Mouse (Mus musculus) midbrain, embryonic 12.5 days (tissue): ENCODE data around the gene Rab44. TPM values are rescaled to one million over a fixed set of nuclear protein-coding genes. Genes with fewer than 3 reads are reported as not detected.
"Not testable (repeated sequence)": the region's sequence is repeated elsewhere in the genome, so short reads cannot be mapped to it uniquely, and the experiment has no call there.

Source experiments
- ATAC-seq: fragments of 200-750 bp; cut with Nextera tagmentation; 2 replicates; pipeline ENCODE4 v1.8.0; 2017; ENCODE audit warnings: low read depth, moderate TSS enrichment, moderate library complexity; ENCODE audit not compliant: low FRiP score
- H3K27ac ChIP-seq: fragments of 300-500 bp; sonication (generic); replicated peaks from 2 replicates; pipeline ENCODE4 v1.5.1; 2016; ENCODE audit warnings: mild to moderate bottlenecking
- H3K27me3 ChIP-seq: fragments of 300-500 bp; sonication (generic); 2 replicates; pipeline ENCODE4 v1.6.1; 2016; ENCODE audit warnings: mild to moderate bottlenecking
- H3K36me3 ChIP-seq: fragments of 300-500 bp; sonication (generic); 2 replicates; pipeline ENCODE4 v1.6.1; 2016
- H3K4me1 ChIP-seq: fragments of 300-500 bp; sonication (generic); 2 replicates; pipeline ENCODE4 v1.6.1; 2016
- H3K4me2 ChIP-seq: fragments of 300-500 bp; sonication (generic); replicated peaks from 2 replicates; pipeline ENCODE4 v1.6.1; 2016; ENCODE audit warnings: mild to moderate bottlenecking, moderate library complexity
- H3K4me3 ChIP-seq: fragments of 300-500 bp; sonication (generic); 2 replicates; pipeline ENCODE4 v1.5.1; 2016; ENCODE audit warnings: mild to moderate bottlenecking
- H3K9ac ChIP-seq: fragments of 300-500 bp; sonication (generic); replicated peaks from 2 replicates; pipeline ENCODE4 v1.6.1; 2016; ENCODE audit warnings: mild to moderate bottlenecking, moderate library complexity
- H3K9me3 ChIP-seq: fragments of 300-500 bp; sonication (generic); 2 replicates; pipeline ENCODE4 v1.6.1; 2016; ENCODE audit warnings: mild to moderate bottlenecking
- WGBS: fragments of 180-500 bp; shearing (Covaris S2); methylation state at CpG from one replicate; pipeline ENCODE4 v1.1.7; 2016; 5-methylcytosine and 5-hydroxymethylcytosine counted together
- polyA plus RNA-seq: library from polyadenylated mRNA; unstranded; fragments of >200 nt; fragmentation: Nextera tagmentation; extraction: Ambion mirVana; gene quantifications from 2 replicates; pipeline ENCODE4 v1.2.1, GENCODE M21; 2016

Gene Rab44
- 0.29 TPM in 1 of 2 replicates, not detected in the other for polyA plus RNA-seq

- Histone ChIP-seq H3K9me3 (no peaks in the 10 kb centered on the region), H3K27me3 (no peaks in the 10 kb centered on the region; the same call in 1 of the 2 replicates), H3K27ac (no peak within 1 kb of the TSS), H3K4me2 (no peak within 1 kb of the TSS), H3K4me1 (no peaks in the 10 kb centered on the region), H3K4me3 (no peak within 1 kb of the TSS), H3K36me3 (no peaks in the 10 kb centered on the region), H3K9ac (no peak within 1 kb of the TSS)
- no peak for ATAC-seq
- WGBS: 95% methylated on average over 13 of the region's 13 CpGs
Measured at GRCm38 (mm10) chr17:29113591-29114352, at the start of gene Rab44. Gene Rab44 (plus strand): TSS chr17:29114145.

- WGBS: 85% methylated on average over 21 of the region's 21 CpGs
- no peaks in the 10 kb centered on the region for H3K36me3 ChIP-seq
- no peaks in the 10 kb centered on the region for H3K9me3 ChIP-seq
- peaks cover 17% of the 10 kb centered on the region for H3K4me1 ChIP-seq
- no peak overlapping the region for H3K9ac ChIP-seq
- ATAC-seq: no peak
- no peak overlapping the region for H3K4me2 ChIP-seq
- no peaks in the 10 kb centered on the region for H3K27me3 ChIP-seq
- no peak overlapping the region for H3K27ac ChIP-seq
- H3K4me3 ChIP-seq: no peak overlapping the region
Measured at GRCm38 (mm10) chr17:29065245-29065940, 48.6 kb upstream of the Rab44 start.

- Histone ChIP-seq H3K27ac (no peak overlapping the region), H3K4me1 (peaks cover 17% of the 10 kb centered on the region), H3K4me3 (no peak overlapping the region), H3K9me3 (no peaks in the 10 kb centered on the region), H3K36me3 (no peaks in the 10 kb centered on the region), H3K9ac (no peak overlapping the region), H3K4me2 (no peak overlapping the region), H3K27me3 (no peaks in the 10 kb centered on the region)
- ATAC-seq: no peak
- WGBS: 92% methylated on average over 3 of the region's 3 CpGs
Measured at GRCm38 (mm10) chr17:29065971-29066370, 48.0 kb upstream of the Rab44 start.

- H3K36me3 ChIP-seq, H3K9me3 ChIP-seq, H3K4me3 ChIP-seq, H3K9ac ChIP-seq, H3K27ac ChIP-seq, H3K27me3 ChIP-seq, ATAC-seq, H3K4me2 ChIP-seq: not testable (repeated sequence)
- WGBS: 89% methylated on average over 3 of the region's 3 CpGs
- H3K4me1 ChIP-seq: peaks cover 13% of the 10 kb centered on the region
Measured at GRCm38 (mm10) chr17:29067416-29067815, 46.5 kb upstream of the Rab44 start.

- H3K9ac ChIP-seq: no peak overlapping the region
- H3K4me3 ChIP-seq: no peak overlapping the region
- peaks cover under 1% of the 10 kb centered on the region; the same call in 1 of the 2 replicates for H3K27me3 ChIP-seq
- 57% methylated on average over 5 of the region's 5 CpGs for WGBS
- no peak for ATAC-seq
- peaks cover 13% of the 10 kb centered on the region for H3K4me1 ChIP-seq
- H3K36me3 ChIP-seq: no peaks in the 10 kb centered on the region
- no peaks in the 10 kb centered on the region for H3K9me3 ChIP-seq
- no peak overlapping the region for H3K27ac ChIP-seq
- H3K4me2 ChIP-seq: no peak overlapping the region
Measured at GRCm38 (mm10) chr17:29067847-29068246, 46.1 kb upstream of the Rab44 start.

- Histone ChIP-seq H3K27ac (no peak overlapping the region), H3K9me3 (no peaks in the 10 kb centered on the region), H3K4me2 (no peak overlapping the region), H3K4me3 (no peak overlapping the region), H3K4me1 (peaks cover 8% of the 10 kb centered on the region; the same call in 1 of the 2 replicates), H3K36me3 (no peaks in the 10 kb centered on the region), H3K9ac (no peak overlapping the region), H3K27me3 (peaks cover 8% of the 10 kb centered on the region; the same call in 1 of the 2 replicates)
- no peak for ATAC-seq
- WGBS: 81% methylated on average over 10 of the region's 10 CpGs
Measured at GRCm38 (mm10) chr17:29069063-29069462, 44.9 kb upstream of the Rab44 start.

GRCm38 (mm10) chr17:29071820-29072219, 42.1 kb upstream of the Rab44 start:
- Histone ChIP-seq H3K9me3 (no peaks in the 10 kb centered on the region), H3K27me3 (peaks cover 8% of the 10 kb centered on the region; the same call in 1 of the 2 replicates), H3K4me2 (no peak overlapping the region), H3K36me3 (no peaks in the 10 kb centered on the region), H3K4me1 (peaks cover 8% of the 10 kb centered on the region; the same call in 1 of the 2 replicates), H3K9ac (no peak overlapping the region), H3K27ac (no peak overlapping the region), H3K4me3 (no peak overlapping the region)
- 80% methylated on average over 5 of the region's 5 CpGs for WGBS
- no peak for ATAC-seq

GRCm38 (mm10) chr17:29072701-29073307, 41.1 kb upstream of the Rab44 start:
- Histone ChIP-seq H3K9ac (no peak overlapping the region), H3K9me3 (no peaks in the 10 kb centered on the region), H3K4me1 (peaks cover 8% of the 10 kb centered on the region; the same call in 1 of the 2 replicates), H3K4me3 (no peak overlapping the region), H3K27me3 (peaks cover 13% of the 10 kb centered on the region), H3K4me2 (no peak overlapping the region), H3K36me3 (no peaks in the 10 kb centered on the region), H3K27ac (no peak overlapping the region)
- 27% methylated on average over 11 of the region's 11 CpGs for WGBS
- ATAC-seq: no peak

- H3K4me1 ChIP-seq: peaks cover 11% of the 10 kb centered on the region
- no peak for ATAC-seq
- H3K27ac ChIP-seq: no peak overlapping the region
- WGBS: 77% methylated on average over 5 of the region's 5 CpGs
- no peak overlapping the region for H3K9ac ChIP-seq
- no peak overlapping the region for H3K4me2 ChIP-seq
- H3K4me3 ChIP-seq: no peak overlapping the region
- peaks cover 16% of the 10 kb centered on the region for H3K27me3 ChIP-seq
- H3K9me3 ChIP-seq: no peaks in the 10 kb centered on the region
- H3K36me3 ChIP-seq: no peaks in the 10 kb centered on the region
Measured at GRCm38 (mm10) chr17:29073313-29073712, 40.6 kb upstream of the Rab44 start.

GRCm38 (mm10) chr17:29074085-29074484, 39.9 kb upstream of the Rab44 start:
- Histone ChIP-seq H3K36me3 (no peaks in the 10 kb centered on the region), H3K9me3 (no peaks in the 10 kb centered on the region), H3K27me3 (peaks cover 21% of the 10 kb centered on the region), H3K9ac (no peak overlapping the region), H3K4me3 (no peak overlapping the region), H3K4me2 (no peak overlapping the region), H3K4me1 (peaks cover 17% of the 10 kb centered on the region), H3K27ac (no peak overlapping the region)
- WGBS: 81% methylated on average over 13 of the region's 13 CpGs
- ATAC-seq: no peak

GRCm38 (mm10) chr17:29076235-29076634, 37.7 kb upstream of the Rab44 start:
- H3K27me3 ChIP-seq: peaks cover 40% of the 10 kb centered on the region
- H3K27ac ChIP-seq: no peak overlapping the region
- peaks cover 25% of the 10 kb centered on the region for H3K4me1 ChIP-seq
- no peak overlapping the region for H3K4me2 ChIP-seq
- no peak for ATAC-seq
- no peaks in the 10 kb centered on the region for H3K9me3 ChIP-seq
- 90% methylated on average over 8 of the region's 8 CpGs for WGBS
- H3K9ac ChIP-seq: no peak overlapping the region
- no peak overlapping the region for H3K4me3 ChIP-seq
- H3K36me3 ChIP-seq: no peaks in the 10 kb centered on the region
